Mouse (Mus musculus): Measurements from ENCODE around the gene Eif3i. TPM values are rescaled to one million over a fixed set of nuclear protein-coding genes. Genes with fewer than 3 reads are reported as not detected.

Gene Eif3i
- total RNA-seq, 2 experiments from 2014 or later: 133 to 136 TPM

DNA sequence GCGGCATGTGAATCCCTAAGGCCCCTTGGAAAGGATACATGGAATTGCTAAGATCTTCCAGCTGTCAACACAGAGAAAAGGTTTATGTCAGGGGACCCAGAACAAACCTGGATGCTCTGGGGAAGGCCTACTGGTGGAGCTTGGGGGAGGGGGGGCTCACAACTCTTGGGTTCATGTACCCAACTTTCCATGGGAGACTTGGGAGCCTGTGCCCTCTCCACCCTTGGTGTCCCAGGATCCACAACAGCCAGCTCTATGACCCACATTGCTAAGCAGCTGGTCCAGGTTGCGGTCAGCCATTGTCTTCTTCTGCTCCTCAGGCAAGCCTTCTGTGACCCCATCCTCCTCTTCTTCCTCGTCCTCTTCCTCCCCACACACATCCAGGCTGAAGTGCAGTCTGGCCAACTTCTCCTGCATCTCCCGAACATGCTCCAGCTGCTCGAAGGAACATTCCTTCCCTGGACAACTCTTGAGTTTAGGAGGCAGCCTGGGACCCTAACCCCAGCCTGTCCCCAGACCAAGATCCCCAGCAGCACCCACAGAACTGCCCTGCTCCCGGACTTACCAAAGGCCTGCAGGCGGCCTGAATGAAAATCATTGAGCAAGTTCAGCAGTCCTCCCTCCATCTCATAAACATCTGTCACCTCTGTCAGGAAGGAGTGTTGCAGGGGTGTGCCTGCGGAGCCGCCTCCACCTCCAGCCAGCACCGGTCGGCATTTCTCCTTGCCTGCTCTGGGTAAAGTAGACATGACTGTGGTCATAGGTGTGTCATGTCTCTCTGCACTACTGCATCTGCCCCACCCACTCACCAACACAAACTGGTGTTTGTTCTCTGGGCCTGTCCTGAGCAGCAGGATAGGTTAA, 20.2 kb upstream of the Eif3i start:
- no peak for DNase-seq (ENCODE audit: low spot score in 2 of 2)
- intact Hi-C loops (cut with DNase I): no loop called here

DNA sequence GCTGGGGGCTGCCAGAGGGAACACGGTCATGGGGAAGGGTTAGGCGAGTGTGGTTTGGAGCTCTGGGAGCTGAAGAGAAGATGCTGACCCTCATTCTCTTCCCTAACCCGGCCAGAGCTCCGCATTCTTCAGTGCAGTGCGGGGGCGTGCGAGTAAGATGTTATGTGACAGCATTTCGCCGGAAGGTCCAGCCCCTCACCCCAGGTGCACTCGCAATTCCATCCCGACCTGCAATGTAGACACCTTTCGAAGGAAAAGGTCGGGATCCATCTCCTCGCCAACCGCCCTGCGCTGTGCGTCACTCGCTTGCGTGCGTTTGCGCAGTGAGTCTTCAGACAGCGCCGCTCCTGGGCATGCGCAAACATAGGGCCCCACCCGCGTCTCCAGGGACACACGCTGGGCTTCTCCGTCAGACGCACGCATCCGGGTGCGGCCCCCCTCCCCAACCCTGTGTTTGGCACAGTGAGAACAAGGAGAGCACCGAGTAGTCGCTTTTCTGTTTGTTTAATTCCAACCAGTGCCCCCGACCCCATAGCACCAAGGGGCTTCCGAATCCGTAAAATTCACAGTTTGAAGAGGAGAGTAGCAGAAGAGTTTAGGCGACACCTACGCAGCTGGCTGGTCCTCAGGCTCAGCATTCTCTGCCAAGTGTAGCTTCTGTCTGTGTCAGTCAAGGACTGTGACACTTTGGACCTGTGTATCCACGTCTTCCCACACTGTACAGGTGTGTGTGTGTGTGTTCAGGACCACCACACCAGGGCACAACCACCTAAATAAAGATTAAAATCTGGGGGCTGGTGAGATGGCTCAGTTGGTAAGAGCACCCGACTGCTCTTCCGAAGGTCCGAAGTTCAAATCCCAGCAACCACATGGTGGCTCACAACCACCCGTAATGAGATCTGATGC, 18.6 kb upstream of the Eif3i start, which contains the start of gene Iqcc:
Iqcc (minus strand) TSS at position 314 of the 906 bp plus-strand sequence.
- intact Hi-C loops (cut with DNase I): no loop called here
- peak; percentile 95 to 98 for DNase-seq (ENCODE audit: low spot score in 2 of 2)

DNA sequence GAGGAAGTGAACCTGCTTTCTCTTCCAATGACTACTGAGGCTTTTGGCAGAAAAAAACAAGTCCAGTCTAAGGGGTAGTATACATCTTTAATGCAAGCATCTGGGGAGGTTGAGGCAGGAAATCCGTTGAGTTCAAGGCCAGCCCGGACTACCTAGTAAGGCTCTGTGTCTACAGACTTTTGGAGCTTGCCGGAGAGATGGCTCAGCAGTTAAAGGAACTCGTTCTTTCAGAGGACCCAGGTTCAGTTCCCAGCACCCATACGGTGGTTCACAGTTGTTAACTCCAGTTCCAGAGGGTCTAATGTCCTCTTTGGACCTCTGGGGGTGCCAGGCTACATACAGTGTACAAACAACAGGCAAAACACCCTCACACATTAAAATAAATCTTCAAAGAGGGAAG, 17.6 kb upstream of the Eif3i start:
- DNase-seq (ENCODE audit: low spot score in 2 of 2): no peak
- intact Hi-C loops (cut with DNase I): no loop called here

DNA sequence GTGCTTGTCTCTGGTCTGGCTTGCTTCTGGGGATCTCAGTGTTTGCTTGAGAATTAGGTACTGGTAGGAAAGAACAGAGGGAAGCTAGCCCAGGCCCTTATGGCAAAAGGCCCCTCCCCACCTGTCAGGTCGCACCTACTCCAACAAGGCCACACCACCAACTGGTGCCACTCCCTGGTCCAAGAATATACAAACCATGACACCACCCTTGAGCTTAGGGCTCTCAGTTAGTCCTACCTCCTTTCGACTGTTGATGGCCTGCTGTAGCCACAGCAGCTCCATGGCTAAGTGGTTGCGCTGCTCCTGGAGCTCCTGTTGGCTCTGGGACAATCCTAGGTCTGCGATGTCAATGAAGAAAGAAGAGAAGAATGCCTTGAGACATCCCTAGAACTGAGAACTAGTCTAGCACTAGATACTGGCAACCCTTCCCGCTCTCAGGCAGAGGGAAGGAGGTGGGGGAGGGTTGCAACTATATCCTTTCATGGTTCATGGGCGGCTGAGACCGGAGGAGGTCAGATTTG, 16.7 kb upstream of the Eif3i start:
- intact Hi-C loops (cut with DNase I): no loop called here

DNA sequence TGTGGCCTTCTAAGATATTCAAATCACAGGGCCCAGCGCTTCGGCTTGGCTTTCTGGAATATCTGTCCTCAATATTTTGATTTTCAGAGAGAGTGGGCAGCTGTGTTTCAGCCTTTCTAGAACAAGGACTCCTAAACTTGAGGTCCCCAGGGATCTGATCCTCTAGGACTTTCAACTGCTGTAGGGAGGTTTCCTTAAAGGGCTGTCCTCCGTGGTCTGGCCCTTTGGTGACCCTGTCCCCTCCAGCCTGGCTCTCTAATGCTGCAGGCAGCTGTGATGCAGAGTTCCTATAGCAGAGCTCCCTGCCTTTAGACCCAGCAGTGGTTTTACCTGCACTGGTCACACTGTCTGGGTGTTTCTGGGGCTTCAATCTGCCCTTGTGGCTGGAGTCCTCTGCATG, 16.2 kb upstream of the Eif3i start:
- no peak for DNase-seq (ENCODE audit: low spot score in 2 of 2)
- intact Hi-C loops (cut with DNase I): no loop called here

More for the DNA sequence above, 16.7 kb upstream of the Eif3i start:
- no peak for DNase-seq (ENCODE audit: low spot score in 2 of 2)

DNA sequence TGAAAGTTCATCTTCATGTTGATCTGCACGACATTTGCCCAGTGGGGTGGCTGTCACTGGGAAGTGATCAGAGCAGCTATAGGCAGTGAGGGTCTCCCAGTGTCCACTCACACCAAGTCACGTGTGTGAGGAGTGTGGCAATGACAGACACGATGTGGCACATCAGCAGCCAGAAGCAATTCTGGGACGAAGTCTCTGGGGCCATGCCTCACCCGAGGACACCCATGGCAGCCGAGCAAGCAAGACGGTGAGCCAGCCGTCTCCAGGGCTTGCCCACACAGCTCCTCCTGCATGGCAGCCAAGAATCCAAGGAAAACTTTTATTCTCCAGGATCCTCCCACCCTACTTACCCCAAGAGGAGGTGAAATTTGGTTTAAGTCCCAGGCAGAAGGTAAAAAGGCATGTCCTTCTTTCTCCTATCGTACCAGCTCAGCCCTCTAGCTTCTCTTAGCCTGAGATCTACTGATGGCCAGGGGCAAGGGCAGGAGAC, 15.4 kb upstream of the Eif3i start:
- intact Hi-C loops (cut with DNase I): no loop called here
- peak in 1 of 2 experiments; percentile 61 for DNase-seq (ENCODE audit: low spot score in 2 of 2)

DNA sequence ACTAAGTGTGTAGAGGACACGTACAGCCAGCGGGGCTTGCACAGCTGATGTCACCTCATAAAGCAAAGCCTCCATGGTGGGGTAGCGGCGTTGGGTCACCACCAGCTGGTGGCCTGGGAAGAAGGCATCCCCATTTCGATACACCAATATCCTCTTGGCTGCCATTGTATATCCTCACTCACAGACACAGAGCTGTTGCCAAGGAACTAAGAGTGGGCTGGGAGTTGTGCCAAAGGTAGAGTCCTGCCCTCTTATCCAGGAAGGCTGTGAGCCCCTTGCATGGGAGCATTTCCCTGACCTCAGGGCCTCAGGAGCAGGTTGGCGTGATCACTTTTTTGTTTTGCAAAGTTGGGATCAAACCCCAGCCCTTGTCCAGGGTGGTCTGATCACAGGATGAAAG, 13.6 kb upstream of the Eif3i start, which contains the start of gene Dcdc2b:
Dcdc2b (minus strand) TSS at position 165 of the 400 bp plus-strand sequence.
- no peak for DNase-seq (ENCODE audit: low spot score in 2 of 2)
- intact Hi-C loops (cut with DNase I): no loop called here

DNA sequence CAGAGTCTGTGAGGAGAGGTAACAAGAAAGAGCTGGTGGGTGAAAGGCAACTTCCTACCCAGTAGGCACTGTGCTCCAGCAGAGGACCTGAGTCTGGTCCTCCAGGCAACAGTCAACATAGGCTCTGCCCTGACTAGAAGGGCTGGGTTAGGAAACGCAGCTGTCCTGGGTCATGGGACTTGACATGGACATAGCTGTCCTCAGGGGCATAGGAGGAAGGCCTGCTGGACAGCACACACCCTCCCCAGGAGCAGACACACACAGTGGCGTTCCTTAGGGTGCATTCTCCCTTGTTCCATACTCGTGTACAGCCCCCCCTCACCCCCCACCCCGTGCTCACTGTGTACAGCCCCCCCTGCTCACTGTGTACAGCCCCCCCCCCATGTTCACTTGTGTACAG, 10.0 kb upstream of the Eif3i start:
- no peak for DNase-seq (ENCODE audit: low spot score in 2 of 2)
- intact Hi-C loops (cut with DNase I): no loop called here

DNA sequence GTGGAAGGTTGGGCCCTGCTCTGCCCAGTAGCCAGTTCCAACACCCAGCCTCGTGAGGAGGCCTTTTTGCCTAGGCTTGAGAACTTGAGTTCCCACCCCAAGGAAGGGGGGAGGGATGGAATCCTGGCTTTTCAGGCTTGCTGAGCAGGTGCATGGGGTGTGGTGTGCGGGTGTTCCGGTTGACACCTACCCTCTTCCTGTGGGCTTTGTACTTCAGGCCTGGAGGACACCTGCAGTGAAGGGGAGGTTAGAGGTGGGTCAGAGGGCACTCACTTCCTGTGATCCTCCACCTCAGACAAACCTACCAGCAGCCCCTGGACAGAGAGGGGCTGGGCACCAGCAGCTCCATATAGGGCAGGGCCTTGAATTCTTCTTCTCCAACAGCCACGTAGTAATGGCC, 9.6 kb upstream of the Eif3i start:
- intact Hi-C loops (cut with DNase I): no loop called here
- DNase-seq (ENCODE audit: low spot score in 2 of 2): no peak

DNA sequence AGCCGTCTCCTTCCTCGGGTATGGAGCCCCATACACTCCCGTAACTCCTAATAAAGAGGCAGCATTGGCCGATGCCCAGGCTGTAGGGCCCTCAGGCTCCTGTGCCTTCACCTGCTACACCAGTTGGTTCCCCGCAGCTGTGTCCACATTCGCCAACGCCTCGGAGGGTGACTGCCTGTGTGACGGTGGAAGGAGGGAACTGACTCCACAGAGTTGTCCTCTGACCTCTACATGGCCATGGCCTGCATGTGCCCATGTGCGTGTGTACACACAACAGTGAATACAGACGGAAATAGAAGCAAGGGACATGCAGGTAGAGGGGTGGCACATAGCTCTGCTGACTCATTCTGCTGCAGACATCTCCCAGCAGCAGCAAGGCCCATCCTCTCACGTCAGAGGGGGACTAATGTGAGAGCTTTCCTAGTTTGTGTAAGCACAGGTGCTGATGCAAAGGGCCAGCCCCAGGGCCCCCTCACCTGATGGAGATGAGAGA, 8.7 kb upstream of the Eif3i start:
- DNase-seq (ENCODE audit: low spot score in 2 of 2): no peak
- intact Hi-C loops (cut with DNase I): loop anchor here (2.0 to 5.0 kb wide), 3 partner anchors 24 to 107 kb away; partner anchors contain the start of gene Hdac1

DNA sequence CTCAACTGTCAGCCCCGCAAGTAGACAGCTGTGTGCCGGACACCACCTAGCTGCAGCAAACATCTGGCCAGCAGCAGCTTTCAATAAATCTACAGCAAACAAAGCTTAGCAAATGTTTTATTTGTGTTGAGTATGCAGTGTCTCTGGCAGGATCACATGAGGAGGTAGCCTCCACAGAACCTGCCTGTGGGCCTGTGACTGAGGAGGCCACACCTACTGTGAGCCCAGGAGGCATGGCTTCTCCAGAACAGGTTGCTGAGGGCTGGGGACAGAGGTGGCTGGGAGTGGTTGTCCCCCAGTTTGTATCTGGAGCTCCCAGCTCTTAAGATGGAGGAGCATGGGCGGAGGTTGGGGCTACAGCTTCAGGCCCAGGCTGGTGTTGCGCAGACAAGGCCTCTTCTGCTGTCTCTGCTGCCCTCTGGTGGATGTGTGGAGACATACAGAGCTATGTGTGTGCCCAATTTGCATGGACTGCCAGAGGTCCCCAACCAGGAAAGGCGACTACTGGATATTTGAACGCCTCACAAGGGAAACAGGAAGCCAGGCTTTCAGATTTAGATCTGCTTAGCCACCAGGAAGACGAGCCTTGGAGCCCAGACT, 8.1 kb upstream of the Eif3i start:
- DNase-seq (ENCODE audit: low spot score in 2 of 2): peak; percentile 82 to 89
- intact Hi-C loops (cut with DNase I): loop anchor here (2.0 to 5.0 kb wide), 3 partner anchors 24 to 106 kb away; partner anchors contain the start of gene Hdac1

DNA sequence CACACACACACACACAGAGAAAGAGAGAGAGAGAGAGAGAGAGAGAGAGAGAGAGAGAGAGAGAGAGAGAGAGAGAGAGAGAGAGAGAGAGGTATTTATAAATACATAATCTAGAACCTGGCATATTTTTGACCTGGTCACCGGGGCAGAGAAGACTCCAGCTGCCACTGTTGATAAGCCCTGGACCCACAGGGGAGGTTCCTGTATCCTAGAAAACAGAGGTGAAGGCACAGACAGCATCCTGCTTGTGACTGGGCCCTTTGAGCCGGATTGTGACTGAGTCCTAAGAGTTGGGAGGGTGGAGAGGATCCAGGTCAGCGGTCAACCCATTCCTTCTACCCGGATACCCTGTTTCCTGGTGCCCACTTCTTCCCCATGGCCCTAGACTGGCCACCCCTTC, 11.6 kb downstream of the Eif3i start:
- intact Hi-C loops (cut with DNase I): no loop called here
- no peak for DNase-seq (ENCODE audit: low spot score in 2 of 2)

DNA sequence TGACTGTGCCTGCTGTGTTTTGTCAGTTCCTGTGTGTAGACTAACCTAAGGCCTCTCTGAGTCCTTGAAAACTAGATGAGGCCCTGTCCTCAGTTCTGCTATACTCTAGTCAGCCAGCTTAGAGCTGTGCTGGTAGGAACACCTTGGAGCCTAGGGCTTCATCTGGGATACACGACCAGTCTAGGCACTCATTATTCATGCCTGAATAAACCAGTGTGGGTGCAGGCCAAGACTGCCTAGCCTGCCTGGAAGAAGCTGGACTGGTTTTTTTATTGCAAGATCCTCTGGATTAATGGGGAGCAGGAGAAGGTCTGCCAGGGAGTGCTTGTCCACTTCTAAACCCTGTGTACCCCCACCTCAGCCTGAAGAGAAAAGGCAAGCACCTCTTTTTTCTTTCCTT, 13.5 kb downstream of the Eif3i start:
- no peak for DNase-seq (ENCODE audit: low spot score in 2 of 2)
- intact Hi-C loops (cut with DNase I): no loop called here

DNA sequence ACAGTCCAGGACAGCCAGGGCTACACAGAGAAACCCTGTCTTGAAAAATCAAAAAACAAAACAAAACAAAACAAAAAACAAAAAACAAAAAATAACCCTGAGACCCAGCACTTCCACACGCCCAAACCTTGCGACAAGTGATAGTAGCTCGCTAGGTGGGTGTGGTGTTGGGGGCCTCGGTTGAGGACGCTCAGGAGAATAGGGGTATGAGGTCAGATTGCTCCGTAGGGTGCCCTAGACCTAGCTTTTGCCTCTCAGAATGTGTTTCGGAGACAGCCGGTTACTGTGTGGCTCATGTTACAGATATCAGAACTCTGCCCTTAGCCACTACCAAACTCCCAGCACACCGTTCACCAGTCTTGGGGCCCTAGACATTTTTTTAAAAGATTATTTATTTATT, 14.7 kb downstream of the Eif3i start:
- DNase-seq (ENCODE audit: low spot score in 2 of 2): no peak
- intact Hi-C loops (cut with DNase I): loop anchor here (2.0 kb wide), 1 partner anchor 23 kb away; no protein-coding TSS in a partner anchor

DNA sequence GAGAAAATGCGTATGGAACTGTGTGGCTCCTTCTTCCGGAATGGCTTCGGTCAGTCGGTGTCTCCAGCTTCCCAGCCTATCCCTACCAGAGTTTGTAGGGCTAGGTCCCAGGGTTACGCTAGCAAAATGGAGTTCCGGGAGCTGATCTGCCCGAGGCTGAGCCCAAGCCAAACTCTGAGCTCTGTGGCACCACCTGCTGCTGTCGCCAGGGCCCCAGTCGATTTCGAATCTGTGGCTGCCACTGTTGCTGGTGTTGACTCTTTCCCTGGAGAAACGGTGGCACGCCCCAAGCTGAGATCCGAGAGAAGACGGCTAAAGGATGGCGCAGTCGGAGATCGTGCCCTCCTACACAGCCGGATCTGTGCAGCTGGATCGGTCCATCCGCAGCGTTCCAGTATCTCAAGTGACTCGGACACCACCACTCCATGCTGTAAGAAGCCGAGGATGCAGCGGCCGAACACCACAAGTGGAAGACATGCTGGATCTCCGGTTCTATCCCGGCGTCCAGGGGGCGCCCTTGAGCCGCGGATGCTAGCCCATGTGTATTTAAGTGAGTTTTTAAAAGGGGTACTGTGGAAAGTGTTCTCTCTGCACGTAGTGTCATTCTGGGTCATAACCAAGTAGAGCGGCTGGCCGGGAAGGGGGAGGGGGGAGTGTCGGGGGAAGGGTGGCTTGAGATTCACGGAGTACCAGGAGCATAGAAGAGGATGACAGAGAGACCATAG, 15.4 kb downstream of the Eif3i start:
- peak; percentile 84 to 86 for DNase-seq (ENCODE audit: low spot score in 2 of 2)
- intact Hi-C loops (cut with DNase I): loop anchor here (2.0 kb wide), 1 partner anchor 24 kb away; no protein-coding TSS in a partner anchor

DNA sequence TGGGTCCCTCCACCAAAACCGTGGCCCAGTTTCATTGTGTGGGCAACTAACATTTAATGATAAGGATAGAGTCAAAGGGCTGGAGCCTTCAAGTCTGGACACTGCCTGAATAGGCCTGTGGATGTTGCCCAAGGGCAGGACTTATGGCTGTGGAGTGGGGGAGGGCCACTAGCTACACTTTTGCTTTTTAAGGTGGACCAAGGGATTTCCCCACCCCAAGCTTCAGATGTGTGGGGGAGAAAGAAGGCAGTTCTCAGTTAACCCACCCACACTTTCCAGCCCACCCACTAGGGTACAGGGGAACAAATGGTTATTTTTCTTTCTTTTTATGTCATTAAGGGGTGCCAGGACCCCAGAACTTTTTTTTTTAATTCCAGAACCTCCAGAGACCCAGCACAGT, 16.1 kb downstream of the Eif3i start:
- intact Hi-C loops (cut with DNase I): loop anchor here (2.0 kb wide), 1 partner anchor 24 kb away; no protein-coding TSS in a partner anchor

DNA sequence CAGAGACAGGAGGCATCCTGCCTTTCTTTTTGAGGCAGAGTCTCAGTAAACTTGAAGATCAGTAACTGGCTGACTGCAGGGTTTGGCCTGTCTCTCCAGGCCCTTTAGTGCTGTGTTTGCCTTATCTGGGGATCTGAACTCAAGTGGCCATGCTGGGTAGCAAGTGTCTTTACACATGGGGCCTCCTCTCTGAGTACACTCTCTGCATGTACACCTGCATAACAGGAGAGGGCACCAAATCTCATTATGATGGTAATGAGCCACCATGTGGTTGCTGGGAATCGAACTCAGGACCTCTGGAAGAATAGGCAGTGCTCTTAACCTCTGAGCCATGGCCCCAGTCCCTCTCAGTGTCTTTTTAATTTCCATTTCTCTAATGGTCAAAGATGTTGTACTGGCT, 18.2 kb downstream of the Eif3i start:
- DNase-seq (ENCODE audit: low spot score in 2 of 2): no peak
- intact Hi-C loops (cut with DNase I): no loop called here

More for the DNA sequence above, 16.1 kb downstream of the Eif3i start:
- no peak for DNase-seq (ENCODE audit: low spot score in 2 of 2)

DNA sequence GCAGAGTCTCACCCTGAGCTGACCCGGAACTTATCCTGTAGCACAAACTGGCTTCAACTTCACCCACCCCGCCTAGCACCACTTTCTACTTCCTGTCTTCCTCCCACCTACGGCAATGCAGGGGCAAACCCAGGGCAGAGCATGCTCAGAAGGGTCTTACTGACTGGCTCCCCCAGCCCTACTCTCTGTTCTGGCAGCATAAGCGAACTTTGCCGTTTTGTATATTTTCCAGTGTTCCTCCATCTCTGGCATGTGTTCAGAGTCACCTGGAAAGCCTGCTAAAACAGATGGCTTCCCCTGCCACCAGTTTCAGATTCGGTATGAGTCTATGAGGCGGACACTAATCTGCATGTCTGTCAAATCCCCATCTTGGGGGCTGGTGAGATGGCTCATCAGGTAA, 20.1 kb downstream of the Eif3i start:
- intact Hi-C loops (cut with DNase I): no loop called here

More for the DNA sequence above, 20.1 kb downstream of the Eif3i start:
- no peak for DNase-seq (ENCODE audit: low spot score in 2 of 2)
